Mouse (Mus musculus): Measurements from ENCODE around the gene Rtl6.

The Rtl6 gene

DNA sequence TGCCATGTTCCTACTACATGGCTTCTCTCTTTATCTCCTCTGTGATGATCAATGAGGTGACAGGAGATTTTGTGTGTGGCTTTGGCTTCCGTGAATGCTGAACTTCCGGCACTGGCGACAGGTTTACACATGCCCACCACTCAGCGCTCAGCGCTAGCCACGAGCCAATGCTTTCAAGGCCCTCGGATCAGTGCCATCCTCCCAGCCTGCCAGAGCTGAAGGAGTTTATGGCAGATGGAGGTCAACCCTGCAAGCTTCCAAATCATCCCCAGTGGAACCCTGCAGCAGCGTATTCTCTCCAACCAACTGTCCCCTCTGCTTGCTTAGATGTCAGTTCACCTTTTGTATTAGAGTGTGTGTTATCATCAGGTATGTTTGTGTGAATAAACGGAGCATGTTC lies 21.0 kb downstream of the Rtl6 start:
- no peak for DNase-seq

DNA sequence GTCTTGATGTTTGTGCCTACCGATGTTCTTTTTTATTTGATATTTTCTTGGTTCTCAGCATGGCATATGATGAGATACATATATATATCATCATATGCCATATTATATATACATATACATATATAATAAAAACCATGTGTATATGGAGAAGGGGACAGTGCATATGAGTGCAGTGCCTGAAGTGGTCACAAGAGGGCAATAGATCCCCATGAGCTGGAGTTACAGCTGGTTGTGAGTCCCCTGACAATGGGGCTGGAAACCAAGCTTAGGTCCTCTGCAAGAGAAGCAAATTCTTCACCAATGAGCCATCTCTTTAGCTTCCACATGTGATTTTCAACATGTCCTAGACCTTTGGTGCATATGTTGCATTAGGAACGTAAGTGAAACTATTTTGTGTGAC lies 21.7 kb downstream of the Rtl6 start:
- peak in 1 of 2 experiments; percentile 42 for DNase-seq

- DNase-seq, result no peak
These were observed 25.4 kb downstream of the Rtl6 start for GRCm38 (mm10) chr15:84532211-84532610.

- DNase-seq, result no peak
These were observed 26.1 kb downstream of the Rtl6 start for GRCm38 (mm10) chr15:84531535-84531934.

GRCm38 (mm10) chr15:84526921-84527320 lies 30.7 kb downstream of the Rtl6 start:
- no peak for DNase-seq

GRCm38 (mm10) chr15:84525222-84525883 lies 32.3 kb downstream of the Rtl6 start:
- no peak for DNase-seq

GRCm38 (mm10) chr15:84522953-84523689 lies 34.5 kb downstream of the Rtl6 start:
- DNase-seq, result no peak

DNA sequence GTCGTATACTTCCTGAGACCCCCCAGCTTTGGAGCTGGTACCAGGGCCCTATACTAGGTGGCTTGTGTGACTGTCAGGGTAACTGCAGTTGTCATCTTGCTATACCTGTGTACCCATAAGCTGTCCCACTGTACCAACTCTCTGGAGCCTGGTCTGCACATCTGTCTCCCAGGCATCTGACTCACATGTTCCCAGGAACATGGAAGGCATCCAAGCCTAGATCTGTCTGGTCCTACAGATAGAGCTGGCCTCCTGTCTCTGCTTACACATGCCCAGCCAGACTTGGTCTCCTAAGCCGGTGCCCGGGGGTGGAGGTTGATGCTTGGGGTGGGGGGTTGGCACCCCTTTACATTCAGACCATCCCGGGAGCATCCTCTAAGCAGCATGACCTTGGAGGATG lies 36.1 kb downstream of the Rtl6 start:
- no peak for DNase-seq

- DNase-seq, result no peak
These were observed 39.1 kb downstream of the Rtl6 start for GRCm38 (mm10) chr15:84518540-84518939.

GRCm38 (mm10) chr15:84512626-84513296 lies 44.9 kb downstream of the Rtl6 start:
- DNase-seq, result peak; percentile 45 to 64

GRCm38 (mm10) chr15:84509981-84510380 lies 47.6 kb downstream of the Rtl6 start:
- no peak for DNase-seq

GRCm38 (mm10) chr15:84509161-84509560 lies 48.5 kb downstream of the Rtl6 start:
- DNase-seq, result no peak

GRCm38 (mm10) chr15:84506026-84506425 lies 51.6 kb downstream of the Rtl6 start:
- no peak for DNase-seq

- DNase-seq, result no peak
These were observed 52.7 kb downstream of the Rtl6 start for GRCm38 (mm10) chr15:84504895-84505294.
